Mouse (Mus musculus): ENCODE results near the gene Ptprk.

- TF ChIP-seq CTCF (IDR thresholded peaks at IDR 0.05; ENCODE audit: borderline replicate concordance, control insufficient read depth, extremely low read depth, insufficient read depth, low read length, poor library complexity) (no peak), POLR2A (IDR thresholded peaks at IDR 0.05; ENCODE audit: control insufficient read depth, extremely low read depth, insufficient read depth, low read length, poor library complexity) (no peak)
Observed at GRCm38 (mm10) chr10:28391168-28391567, 316.5 kb downstream of the Ptprk start.
